Mouse (Mus musculus): ENCODE results near the gene Ptpdc1. TPM values are rescaled to one million over a fixed set of nuclear protein-coding genes. Genes with fewer than 3 reads are reported as not detected.
A peak's percentile ranks its signal among the peaks of the same experiment; 100 is the strongest.

The Ptpdc1 gene
- polyA plus RNA-seq, 1 experiment, result 19.6 TPM

DNA sequence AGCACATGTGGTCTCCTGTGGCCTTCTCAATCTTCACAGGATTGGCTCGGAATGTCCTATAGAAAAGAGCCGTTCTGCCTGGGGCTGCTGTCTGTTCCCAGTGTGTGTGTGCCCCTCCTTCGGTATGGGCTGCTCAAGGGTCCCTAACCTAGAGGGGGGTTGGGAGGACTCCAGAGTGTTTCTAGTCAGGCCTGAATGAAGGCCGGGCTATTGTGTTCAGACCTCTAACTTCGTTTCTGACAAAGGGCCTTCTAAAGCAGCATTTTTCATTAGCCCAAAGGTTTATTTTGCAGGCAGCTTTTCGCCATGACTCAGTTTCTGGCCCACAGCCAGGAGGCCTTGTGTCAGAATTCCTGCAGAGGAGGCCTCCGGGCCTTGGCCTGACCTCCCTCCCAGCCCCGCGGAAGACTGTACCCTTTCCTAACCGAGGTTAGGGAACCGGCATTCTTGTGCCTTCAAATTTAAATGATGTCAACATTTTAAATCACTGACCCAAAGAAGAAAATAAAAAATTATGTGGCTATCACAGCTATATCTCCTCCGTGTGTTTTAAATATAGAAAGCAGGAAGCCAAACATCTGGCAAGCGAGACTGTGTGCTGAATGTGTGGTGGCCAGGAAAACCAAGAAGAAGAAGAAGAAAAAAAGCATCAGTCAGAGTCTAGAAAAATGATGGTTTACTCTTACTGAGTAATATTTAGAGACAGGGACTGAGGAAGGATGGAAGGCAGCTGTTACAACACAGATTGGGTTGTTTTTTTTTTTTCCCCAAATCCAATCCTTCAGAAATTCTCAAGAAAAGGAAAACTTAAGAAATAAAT lies 59.1 kb downstream of the Ptpdc1 start:
- TF ChIP-seq POLR2A (IDR thresholded peaks at IDR 0.05; ENCODE audit: borderline replicate concordance, extremely low read depth, insufficient read depth, insufficient read length, poor library complexity, severe bottlenecking) (no peak), CTCF (IDR thresholded peaks at IDR 0.05; ENCODE audit: borderline replicate concordance, extremely low read depth, insufficient read depth, insufficient read length) (no peak)
- peak; percentile 93 for DNase-seq (ENCODE audit: low read depth)

DNA sequence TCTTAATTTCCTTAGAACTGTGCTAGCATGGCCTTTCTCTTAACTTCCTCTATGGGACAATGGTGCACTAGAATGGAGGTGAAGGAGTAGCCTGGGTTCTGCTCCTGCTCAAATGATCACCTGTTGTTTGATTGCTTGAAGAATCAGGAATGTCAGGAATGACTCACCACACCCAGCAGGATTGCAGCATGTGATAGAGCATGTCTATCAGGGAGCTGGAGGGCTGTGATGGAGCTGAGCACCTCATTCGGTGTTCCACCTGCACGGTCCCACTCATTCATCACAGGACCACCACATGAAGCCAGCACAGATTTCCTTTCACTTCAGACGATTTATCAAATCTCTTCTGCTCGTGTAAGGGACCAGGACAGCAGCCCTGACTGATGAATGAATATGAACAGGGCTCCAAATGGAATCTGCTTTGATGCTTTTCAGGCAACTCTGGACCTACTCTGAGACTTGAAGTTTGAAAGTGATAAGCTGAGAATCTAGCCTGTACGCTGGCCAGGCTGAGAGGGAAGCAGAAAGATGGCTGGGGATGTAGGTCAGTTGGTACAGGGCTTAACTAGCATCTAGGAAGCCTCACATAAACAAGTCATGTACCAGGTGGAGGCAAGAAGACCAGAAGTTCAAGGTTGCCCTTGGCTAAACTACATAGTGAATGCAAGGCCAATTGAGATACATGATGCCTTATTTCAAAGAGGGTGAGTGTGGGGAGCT lies 60.4 kb downstream of the Ptpdc1 start:
- DNase-seq (ENCODE audit: low read depth), result no peak
- TF ChIP-seq CTCF (IDR thresholded peaks at IDR 0.05; ENCODE audit: borderline replicate concordance, extremely low read depth, insufficient read depth, insufficient read length), result no peak
- no peak for TF ChIP-seq POLR2A (IDR thresholded peaks at IDR 0.05; ENCODE audit: borderline replicate concordance, extremely low read depth, insufficient read depth, insufficient read length, poor library complexity, severe bottlenecking)

DNA sequence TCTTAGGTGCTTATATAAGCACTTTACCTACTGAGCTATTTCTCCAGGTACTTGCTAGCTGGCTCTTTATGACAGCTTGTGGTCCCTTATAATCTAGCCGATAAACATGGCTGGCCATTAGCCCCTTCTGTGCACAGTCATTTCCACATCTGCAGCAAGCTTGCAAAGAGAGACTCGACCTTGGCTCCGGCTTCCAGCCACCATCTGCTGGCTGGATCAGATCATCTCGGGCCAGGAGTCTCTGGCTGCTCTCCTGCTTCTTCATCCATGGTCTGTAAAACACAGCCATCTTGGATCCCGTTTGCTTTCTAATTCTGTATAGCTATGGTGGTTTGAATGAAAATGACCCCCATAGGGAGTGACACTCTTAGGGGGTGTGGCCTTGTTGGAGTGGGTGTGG lies 63.1 kb downstream of the Ptpdc1 start:
- no peak for TF ChIP-seq POLR2A (IDR thresholded peaks at IDR 0.05; ENCODE audit: borderline replicate concordance, extremely low read depth, insufficient read depth, insufficient read length, poor library complexity, severe bottlenecking)
- TF ChIP-seq CTCF (IDR thresholded peaks at IDR 0.05; ENCODE audit: borderline replicate concordance, extremely low read depth, insufficient read depth, insufficient read length), result no peak
- no peak for DNase-seq (ENCODE audit: low read depth)

DNA sequence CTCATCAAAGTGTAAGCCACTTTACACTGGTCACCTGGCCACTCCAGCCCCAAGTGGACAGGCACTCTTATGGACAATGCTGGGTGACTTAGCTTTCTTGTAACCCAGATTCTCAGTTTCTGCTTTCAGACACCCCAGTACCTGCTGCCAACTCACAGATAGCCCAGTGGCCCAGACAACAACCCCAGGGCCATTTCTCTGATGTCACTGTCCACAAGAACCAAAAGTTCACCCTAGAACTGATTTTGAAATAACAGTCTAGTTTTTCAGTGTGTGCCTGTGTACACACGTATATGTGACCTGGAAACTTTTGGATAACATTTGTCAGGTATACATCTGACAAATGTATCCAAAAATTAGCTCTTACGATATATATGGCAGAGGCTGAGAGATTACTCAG lies 64.0 kb downstream of the Ptpdc1 start:
- TF ChIP-seq CTCF (IDR thresholded peaks at IDR 0.05; ENCODE audit: borderline replicate concordance, extremely low read depth, insufficient read depth, insufficient read length), result no peak
- TF ChIP-seq POLR2A (IDR thresholded peaks at IDR 0.05; ENCODE audit: borderline replicate concordance, extremely low read depth, insufficient read depth, insufficient read length, poor library complexity, severe bottlenecking), result no peak
- no peak for DNase-seq (ENCODE audit: low read depth)

DNA sequence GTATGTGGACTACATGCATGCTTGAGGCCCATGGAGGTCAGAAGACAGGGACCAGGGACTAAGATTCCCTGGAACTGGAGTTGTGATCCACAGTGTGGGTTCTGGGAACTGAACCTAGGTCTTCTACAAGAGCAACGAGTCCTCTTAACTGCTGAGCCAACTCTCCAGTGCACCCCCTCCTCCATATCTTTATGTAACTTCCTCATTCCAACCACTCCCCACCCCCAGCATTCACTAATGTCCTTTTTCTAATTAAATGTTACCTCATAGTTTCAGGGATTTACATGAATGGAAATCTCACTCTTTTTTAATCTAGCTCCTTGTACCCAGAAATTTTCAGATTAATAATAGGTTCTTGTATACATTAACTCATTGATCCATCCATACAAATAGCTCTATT lies 69.5 kb downstream of the Ptpdc1 start:
- TF ChIP-seq POLR2A (IDR thresholded peaks at IDR 0.05; ENCODE audit: borderline replicate concordance, extremely low read depth, insufficient read depth, insufficient read length, poor library complexity, severe bottlenecking) (no peak), CTCF (IDR thresholded peaks at IDR 0.05; ENCODE audit: borderline replicate concordance, extremely low read depth, insufficient read depth, insufficient read length) (no peak)
- DNase-seq (ENCODE audit: low read depth), result no peak

DNA sequence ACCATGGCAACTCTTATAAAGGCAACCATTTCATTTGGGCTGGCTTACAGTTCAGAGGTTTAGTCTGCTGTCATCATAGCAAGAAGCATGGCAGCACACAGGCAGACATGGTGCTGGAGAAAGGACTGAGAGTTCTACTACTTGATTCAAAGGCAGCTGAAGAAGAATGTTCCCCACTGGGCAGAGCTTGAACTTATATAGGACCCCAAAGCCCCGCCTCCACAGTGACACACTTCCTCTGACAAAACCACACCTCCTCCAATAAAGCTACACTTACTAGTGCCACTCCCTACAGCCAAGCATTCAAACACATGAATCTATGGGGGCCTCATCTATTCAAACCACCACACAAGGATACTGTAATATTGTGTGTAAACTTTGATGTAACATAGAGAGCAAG lies 70.9 kb downstream of the Ptpdc1 start:
- TF ChIP-seq POLR2A (IDR thresholded peaks at IDR 0.05; ENCODE audit: borderline replicate concordance, extremely low read depth, insufficient read depth, insufficient read length, poor library complexity, severe bottlenecking) (no peak), CTCF (IDR thresholded peaks at IDR 0.05; ENCODE audit: borderline replicate concordance, extremely low read depth, insufficient read depth, insufficient read length) (no peak)
- DNase-seq (ENCODE audit: low read depth), result no peak

DNA sequence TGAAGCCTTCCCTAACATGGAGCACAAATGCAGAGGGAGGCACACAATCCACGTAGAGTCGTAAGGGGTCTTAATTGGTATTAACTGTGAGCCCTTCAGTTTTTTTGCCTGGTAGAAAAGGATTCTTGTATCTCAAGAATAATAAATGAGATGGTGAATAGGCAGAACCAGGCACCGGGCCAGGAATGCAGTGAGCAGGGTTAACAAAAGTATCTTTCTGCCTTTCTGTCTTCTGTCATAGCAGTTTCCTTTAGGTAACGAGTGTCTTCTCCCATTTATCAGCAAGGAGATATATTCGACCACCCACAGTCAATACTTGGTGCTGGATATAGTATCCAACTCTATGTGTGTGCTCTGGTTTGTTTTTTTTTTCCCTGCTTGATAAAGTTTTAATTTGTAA lies 72.0 kb downstream of the Ptpdc1 start:
- DNase-seq (ENCODE audit: low read depth), result peak; percentile 80
- TF ChIP-seq POLR2A (IDR thresholded peaks at IDR 0.05; ENCODE audit: borderline replicate concordance, extremely low read depth, insufficient read depth, insufficient read length, poor library complexity, severe bottlenecking) (no peak), CTCF (IDR thresholded peaks at IDR 0.05; ENCODE audit: borderline replicate concordance, extremely low read depth, insufficient read depth, insufficient read length) (no peak)

DNA sequence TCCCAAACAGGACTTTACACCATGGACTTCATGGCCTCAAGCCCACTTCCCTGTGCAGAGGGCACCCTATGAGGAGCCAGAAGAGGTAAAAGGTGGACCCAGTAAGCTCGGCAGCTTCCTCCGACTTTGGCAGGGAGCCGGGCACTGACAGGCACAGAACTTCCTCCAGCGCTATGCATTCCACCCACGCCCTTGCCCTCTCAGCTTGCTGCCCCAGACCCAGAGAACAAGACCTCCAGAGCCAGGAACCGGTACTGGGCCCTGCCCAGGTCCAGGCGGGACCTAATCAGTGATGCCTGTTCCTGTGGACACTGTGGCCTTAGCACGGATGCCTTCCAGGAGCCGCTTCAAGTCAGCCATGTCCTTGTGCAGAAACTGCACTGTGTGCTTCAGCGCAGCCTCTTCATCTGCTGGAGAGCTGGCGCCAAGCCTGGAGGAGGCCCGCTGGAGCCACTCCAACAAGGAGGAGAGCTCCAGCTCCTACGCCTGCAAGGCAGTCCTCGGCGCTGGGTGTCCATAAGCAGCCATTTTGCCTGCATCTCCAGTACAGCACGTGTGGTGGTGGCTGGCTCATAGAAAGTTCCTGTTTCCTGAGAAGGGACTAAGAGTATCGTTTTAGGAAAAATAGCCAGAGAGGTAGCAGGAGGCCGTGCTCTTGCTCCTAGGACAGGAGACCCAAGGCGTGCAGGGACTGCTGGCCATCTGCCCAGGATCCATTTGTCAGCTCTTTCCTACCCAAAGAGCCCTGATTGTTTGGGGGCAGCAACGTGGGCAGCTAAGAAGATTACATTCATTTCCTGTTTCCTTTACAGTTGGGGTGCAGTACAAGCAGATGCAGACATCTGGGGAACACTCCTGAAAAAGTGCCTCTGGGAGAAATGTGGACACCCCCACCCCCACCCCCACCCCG lies 73.0 kb downstream of the Ptpdc1 start:
- DNase-seq (ENCODE audit: low read depth), result peak; percentile 96
- no peak for TF ChIP-seq CTCF (IDR thresholded peaks at IDR 0.05; ENCODE audit: borderline replicate concordance, extremely low read depth, insufficient read depth, insufficient read length)
- TF ChIP-seq POLR2A (IDR thresholded peaks at IDR 0.05; ENCODE audit: borderline replicate concordance, extremely low read depth, insufficient read depth, insufficient read length, poor library complexity, severe bottlenecking), result no peak

DNA sequence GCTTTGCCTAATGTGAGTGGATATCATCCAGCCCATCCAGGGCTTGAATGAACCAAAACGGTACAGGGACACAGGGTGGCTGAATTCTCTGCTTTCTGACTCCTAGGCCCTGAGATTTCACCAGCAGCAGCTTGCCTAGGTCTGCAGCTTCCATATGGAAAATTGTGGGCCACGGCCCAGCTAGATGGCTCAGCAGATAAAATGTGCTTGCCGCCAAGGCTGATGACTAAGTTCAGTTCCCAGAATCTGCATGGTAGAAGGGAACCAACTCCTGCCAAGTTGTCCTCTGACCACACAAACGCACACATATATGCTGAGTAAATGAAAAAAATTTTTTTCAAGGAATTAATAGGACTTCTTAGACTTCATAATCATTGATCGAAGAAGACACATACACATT lies 77.2 kb downstream of the Ptpdc1 start:
- DNase-seq (ENCODE audit: low read depth), result no peak
- no peak for TF ChIP-seq POLR2A (IDR thresholded peaks at IDR 0.05; ENCODE audit: borderline replicate concordance, extremely low read depth, insufficient read depth, insufficient read length, poor library complexity, severe bottlenecking)
- no peak for TF ChIP-seq CTCF (IDR thresholded peaks at IDR 0.05; ENCODE audit: borderline replicate concordance, extremely low read depth, insufficient read depth, insufficient read length)

DNA sequence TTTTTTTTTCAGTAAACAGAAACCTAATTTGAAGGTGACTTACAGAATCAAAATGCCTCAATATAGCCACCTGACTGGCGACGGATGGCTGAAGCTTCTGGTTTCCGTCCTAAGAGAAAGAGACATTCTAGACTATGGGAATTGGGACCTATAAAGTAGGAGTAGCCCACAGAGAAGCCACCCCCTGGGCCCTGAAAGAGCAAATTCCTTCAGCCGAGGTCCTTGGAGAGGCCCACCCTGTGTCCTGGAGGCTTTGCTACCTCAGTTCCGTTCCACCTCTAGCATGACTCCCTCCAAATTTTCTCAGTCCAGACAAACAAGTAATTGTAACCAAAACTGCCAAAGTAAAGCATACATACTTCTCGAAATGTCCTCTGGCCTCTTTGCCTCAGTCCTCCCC lies 77.8 kb downstream of the Ptpdc1 start:
- no peak for DNase-seq (ENCODE audit: low read depth)

More for the DNA sequence above, 77.8 kb downstream of the Ptpdc1 start:
- TF ChIP-seq POLR2A (IDR thresholded peaks at IDR 0.05; ENCODE audit: borderline replicate concordance, extremely low read depth, insufficient read depth, insufficient read length, poor library complexity, severe bottlenecking), result no peak
- TF ChIP-seq CTCF (IDR thresholded peaks at IDR 0.05; ENCODE audit: borderline replicate concordance, extremely low read depth, insufficient read depth, insufficient read length), result no peak
